Mouse (Mus musculus): ENCODE data around the gene Tspan1. TPM values are rescaled to one million over a fixed set of nuclear protein-coding genes. Genes with fewer than 3 reads are reported as not detected.

Tspan1 gene
- polyA plus RNA-seq, 1 experiment, result 4.3 TPM

DNA sequence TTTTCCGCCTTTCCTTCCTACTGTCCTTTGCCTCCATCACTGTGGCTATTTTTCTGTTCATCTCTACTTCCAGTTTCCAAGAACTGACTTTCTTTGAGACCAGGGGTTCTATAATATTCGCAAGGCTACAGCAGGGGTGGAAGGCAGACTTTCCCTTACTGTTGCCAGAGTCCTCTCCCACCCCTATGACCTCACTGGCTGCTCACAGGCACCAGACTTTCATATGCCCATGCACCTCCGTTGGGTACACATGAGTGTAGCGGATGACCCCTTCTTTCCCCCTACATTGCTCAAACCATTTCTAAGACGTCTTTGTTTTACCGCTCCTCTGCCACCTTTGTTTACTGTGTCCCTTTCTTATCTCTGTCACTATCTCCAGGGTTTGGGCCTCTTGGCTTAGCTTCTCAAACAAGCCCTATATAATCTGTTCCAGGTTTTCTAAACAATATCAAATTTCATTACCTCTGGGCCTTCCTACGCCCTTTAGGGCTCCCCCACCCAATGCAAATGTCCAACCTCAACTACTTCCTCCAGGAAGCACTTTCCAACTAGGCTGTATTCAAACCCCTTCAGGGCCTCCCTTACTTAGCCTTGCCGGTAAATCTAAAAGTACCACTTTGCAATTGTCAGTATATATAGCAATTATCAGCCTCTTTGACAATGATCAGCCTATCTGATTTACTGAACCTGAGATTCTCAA, 1.5 kb downstream of the Tspan1 start:
- TF ChIP-seq CTCF (IDR thresholded peaks at IDR 0.05; ENCODE audit: control insufficient read depth, insufficient read depth, insufficient replicate concordance, low read depth, low read length) (no peak), POLR2A (IDR thresholded peaks at IDR 0.05; ENCODE audit: control insufficient read depth, low read depth, low read length) (no peak)
- no peak overlapping the region for H3K27ac ChIP-seq (ENCODE audit: control insufficient read depth, insufficient read depth, low read depth, low read length)
- H3K27me3 ChIP-seq (ENCODE audit: control insufficient read depth, insufficient read depth, low read length), result no peaks in the 10 kb centered on the region

DNA sequence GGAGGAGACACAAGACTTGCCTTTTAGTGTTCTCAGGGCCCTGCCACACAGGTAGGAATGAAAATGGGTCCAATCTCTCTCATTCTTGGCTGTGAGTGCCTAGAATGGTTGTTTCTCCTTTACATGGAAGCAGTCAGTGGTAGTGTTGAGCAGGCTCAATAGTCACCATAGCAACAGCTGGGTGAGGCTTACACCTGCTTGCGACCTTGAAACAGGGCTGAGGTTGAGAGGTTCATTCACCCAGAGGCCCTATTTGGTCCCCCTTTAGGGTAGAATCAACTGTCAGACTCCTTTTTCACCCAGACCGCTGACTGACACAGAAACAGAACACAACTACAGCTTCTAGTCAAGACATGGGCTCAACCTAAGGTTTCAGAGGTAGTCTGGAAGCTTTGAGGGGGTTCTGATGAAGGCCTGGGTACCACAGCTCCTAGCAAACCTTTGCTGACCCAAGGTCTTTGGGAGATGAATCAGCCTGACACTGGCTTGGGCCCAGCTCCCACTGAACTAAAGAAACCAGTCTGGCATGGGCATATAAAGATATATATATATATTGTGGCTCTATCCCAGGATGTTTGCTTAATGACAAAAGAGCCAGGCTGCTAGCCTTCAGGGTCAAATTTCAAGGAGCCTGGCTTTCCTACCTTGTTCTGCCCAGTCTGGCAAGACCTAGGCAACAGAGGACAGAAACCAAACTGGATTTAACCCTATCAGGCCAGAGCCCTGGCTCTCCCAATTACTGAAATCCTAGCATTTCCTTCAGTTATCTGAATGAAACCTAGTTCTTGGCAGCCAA, 2.4 kb downstream of the Tspan1 start:
- Histone ChIP-seq H3K4me3 (ENCODE audit: control insufficient read depth, low read depth, low read length) (no peak overlapping the region), H3K27me3 (ENCODE audit: control insufficient read depth, insufficient read depth, low read length) (no peaks in the 10 kb centered on the region), H3K27ac (ENCODE audit: control insufficient read depth, insufficient read depth, low read depth, low read length) (no peak overlapping the region), H3K36me3 (ENCODE audit: control insufficient read depth, insufficient read depth, low read length) (no peaks in the 10 kb centered on the region), H3K4me1 (ENCODE audit: control insufficient read depth, insufficient read depth, low read length) (no peaks in the 10 kb centered on the region)
- TF ChIP-seq POLR2A (IDR thresholded peaks at IDR 0.05; ENCODE audit: control insufficient read depth, low read depth, low read length) (no peak), CTCF (IDR thresholded peaks at IDR 0.05; ENCODE audit: control insufficient read depth, insufficient read depth, insufficient replicate concordance, low read depth, low read length) (no peak)

More for the DNA sequence above, 1.5 kb downstream of the Tspan1 start:
- Histone ChIP-seq H3K36me3 (ENCODE audit: control insufficient read depth, insufficient read depth, low read length) (no peaks in the 10 kb centered on the region), H3K4me1 (ENCODE audit: control insufficient read depth, insufficient read depth, low read length) (no peaks in the 10 kb centered on the region), H3K4me3 (ENCODE audit: control insufficient read depth, low read depth, low read length) (no peak overlapping the region)

DNA sequence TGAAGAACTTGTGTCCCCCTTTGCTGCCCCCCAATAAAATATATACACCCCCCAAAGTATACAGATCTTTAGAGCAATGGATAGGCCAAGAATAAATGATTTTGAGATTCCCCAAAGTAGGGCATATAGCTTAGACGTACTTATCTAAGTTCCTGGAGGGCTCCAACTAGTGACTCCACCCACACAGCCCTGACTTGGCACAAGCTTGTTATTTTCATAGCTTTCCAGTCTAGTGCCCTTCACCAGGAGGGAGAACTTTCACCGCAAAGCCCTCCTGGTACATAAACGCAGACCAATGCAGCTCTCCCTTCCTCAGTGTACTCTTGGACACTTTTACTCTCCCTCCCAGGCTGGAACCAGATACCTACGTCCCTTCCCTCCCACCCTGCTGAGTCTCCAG, 5.3 kb downstream of the Tspan1 start:
- TF ChIP-seq CTCF (IDR thresholded peaks at IDR 0.05; ENCODE audit: control insufficient read depth, insufficient read depth, insufficient replicate concordance, low read depth, low read length), result no peak
- Histone ChIP-seq H3K27ac (ENCODE audit: control insufficient read depth, insufficient read depth, low read depth, low read length) (no peak overlapping the region), H3K4me3 (ENCODE audit: control insufficient read depth, low read depth, low read length) (no peak overlapping the region), H3K4me1 (ENCODE audit: control insufficient read depth, insufficient read depth, low read length) (no peaks in the 10 kb centered on the region), H3K27me3 (ENCODE audit: control insufficient read depth, insufficient read depth, low read length) (no peaks in the 10 kb centered on the region), H3K36me3 (ENCODE audit: control insufficient read depth, insufficient read depth, low read length) (peaks cover 1% of the 10 kb centered on the region)

DNA sequence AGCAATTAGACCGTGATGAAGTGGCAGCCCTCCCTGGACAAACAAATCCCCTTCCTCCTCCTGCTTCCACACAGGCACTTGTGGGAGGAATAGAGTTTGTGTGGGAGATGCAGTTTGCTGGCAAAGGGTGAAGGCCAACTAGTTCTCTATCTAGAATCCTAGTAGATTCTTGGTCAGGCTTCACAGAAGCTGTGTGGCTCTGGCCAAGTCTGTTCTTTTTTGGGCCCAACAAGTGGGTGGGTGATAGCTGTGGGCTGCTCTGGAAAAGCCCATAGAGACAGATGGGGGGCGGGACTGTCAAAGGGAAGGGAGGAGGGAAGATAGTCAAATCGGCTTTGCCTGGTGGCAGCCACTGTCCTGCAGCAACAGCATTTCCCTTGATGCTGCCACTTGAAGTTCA, 6.6 kb downstream of the Tspan1 start:
- no peaks in the 10 kb centered on the region for H3K27me3 ChIP-seq (ENCODE audit: control insufficient read depth, insufficient read depth, low read length)
- TF ChIP-seq CTCF (IDR thresholded peaks at IDR 0.05; ENCODE audit: control insufficient read depth, insufficient read depth, insufficient replicate concordance, low read depth, low read length), result no peak
- peaks cover 1% of the 10 kb centered on the region for H3K36me3 ChIP-seq (ENCODE audit: control insufficient read depth, insufficient read depth, low read length)
- H3K4me3 ChIP-seq (ENCODE audit: control insufficient read depth, low read depth, low read length), result no peak overlapping the region
- H3K27ac ChIP-seq (ENCODE audit: control insufficient read depth, insufficient read depth, low read depth, low read length), result peak overlapping the region; percentile 67
- H3K4me1 ChIP-seq (ENCODE audit: control insufficient read depth, insufficient read depth, low read length), result no peaks in the 10 kb centered on the region

DNA sequence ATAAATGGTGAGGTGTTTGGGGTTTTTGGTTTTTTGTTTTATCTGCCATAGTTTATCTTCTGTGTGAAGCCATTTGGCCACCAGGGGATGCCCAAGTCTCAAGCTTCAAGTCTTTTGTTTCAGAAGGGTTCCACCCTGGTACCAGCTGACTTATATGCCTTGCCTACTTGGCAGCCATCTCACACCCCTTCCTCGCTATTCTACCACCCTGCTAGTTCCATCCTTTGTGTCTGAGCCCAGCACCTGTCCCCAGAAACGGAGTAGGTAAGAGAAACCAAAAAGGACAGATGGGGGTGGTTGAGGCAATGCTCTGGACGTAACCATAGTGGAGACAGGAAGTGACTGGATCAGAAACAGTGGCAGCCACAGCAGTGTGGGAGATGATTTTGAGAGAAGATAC, 7.5 kb downstream of the Tspan1 start:
- no peak for TF ChIP-seq POLR2A (IDR thresholded peaks at IDR 0.05; ENCODE audit: control insufficient read depth, low read depth, low read length)
- 0 out of 2 replicates have a peak, but pooled peaks have one; percentile 1 for TF ChIP-seq CTCF (IDR thresholded peaks at IDR 0.05; ENCODE audit: control insufficient read depth, insufficient read depth, insufficient replicate concordance, low read depth, low read length)
- peak overlapping the region; percentile 26; the same call in 1 of the 2 replicates for H3K27ac ChIP-seq (ENCODE audit: control insufficient read depth, insufficient read depth, low read depth, low read length)
- H3K4me1 ChIP-seq (ENCODE audit: control insufficient read depth, insufficient read depth, low read length), result no peaks in the 10 kb centered on the region
- no peak overlapping the region for H3K4me3 ChIP-seq (ENCODE audit: control insufficient read depth, low read depth, low read length)
- H3K27me3 ChIP-seq (ENCODE audit: control insufficient read depth, insufficient read depth, low read length), result no peaks in the 10 kb centered on the region
- H3K36me3 ChIP-seq (ENCODE audit: control insufficient read depth, insufficient read depth, low read length), result peaks cover 1% of the 10 kb centered on the region

DNA sequence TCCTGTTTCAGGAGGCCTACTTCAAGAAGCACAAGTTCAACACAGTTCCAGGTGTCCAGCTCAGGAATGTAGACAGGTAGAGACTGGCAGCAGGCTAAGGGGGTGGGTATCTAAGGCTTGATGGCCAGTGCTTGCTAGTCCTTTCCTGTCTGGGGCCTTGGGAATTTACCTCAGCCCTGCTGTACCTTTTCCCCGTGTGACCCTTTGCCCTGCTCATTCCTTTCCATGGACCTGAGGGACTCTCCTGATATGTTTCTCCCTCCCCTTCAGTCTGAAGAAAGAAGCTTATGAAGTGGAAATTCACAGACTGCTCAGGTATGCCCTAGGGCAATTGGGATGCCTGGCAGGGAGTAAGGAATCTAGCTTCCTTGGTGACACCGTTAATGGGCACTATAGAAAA, 9.5 kb downstream of the Tspan1 start:
- Histone ChIP-seq H3K27ac (ENCODE audit: control insufficient read depth, insufficient read depth, low read depth, low read length) (no peak overlapping the region), H3K4me1 (ENCODE audit: control insufficient read depth, insufficient read depth, low read length) (peaks cover 2% of the 10 kb centered on the region; the same call in 1 of the 2 replicates), H3K27me3 (ENCODE audit: control insufficient read depth, insufficient read depth, low read length) (no peaks in the 10 kb centered on the region), H3K36me3 (ENCODE audit: control insufficient read depth, insufficient read depth, low read length) (peaks cover 1% of the 10 kb centered on the region), H3K4me3 (ENCODE audit: control insufficient read depth, low read depth, low read length) (no peak overlapping the region)
- TF ChIP-seq CTCF (IDR thresholded peaks at IDR 0.05; ENCODE audit: control insufficient read depth, insufficient read depth, insufficient replicate concordance, low read depth, low read length) (no peak), POLR2A (IDR thresholded peaks at IDR 0.05; ENCODE audit: control insufficient read depth, low read depth, low read length) (no peak)

DNA sequence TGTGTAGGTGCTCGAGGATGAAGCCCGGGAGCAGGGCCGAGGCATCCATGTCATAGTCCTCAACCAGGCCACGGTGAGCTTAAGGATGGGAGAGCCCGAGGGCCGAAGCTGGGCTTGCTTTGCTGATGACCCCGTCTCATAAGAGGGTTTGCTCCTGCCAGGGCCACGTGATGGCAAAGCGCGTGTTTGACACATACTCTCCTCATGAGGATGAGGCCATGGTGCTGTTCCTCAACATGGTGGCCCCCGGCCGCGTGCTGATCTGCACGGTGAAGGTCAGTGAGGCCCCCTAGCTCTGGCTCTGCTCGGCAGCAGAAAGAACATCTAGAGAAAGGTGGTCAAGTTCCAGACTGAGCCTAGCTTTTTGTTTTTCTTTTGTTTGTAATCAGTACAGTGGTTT, 14.7 kb downstream of the Tspan1 start:
- Histone ChIP-seq H3K27ac (ENCODE audit: control insufficient read depth, insufficient read depth, low read depth, low read length) (no peak overlapping the region), H3K4me3 (ENCODE audit: control insufficient read depth, low read depth, low read length) (peak overlapping the region; percentile 83), H3K27me3 (ENCODE audit: control insufficient read depth, insufficient read depth, low read length) (no peaks in the 10 kb centered on the region), H3K36me3 (ENCODE audit: control insufficient read depth, insufficient read depth, low read length) (no peaks in the 10 kb centered on the region; the same call in none of the 2 replicates), H3K4me1 (ENCODE audit: control insufficient read depth, insufficient read depth, low read length) (peaks cover 20% of the 10 kb centered on the region)
- TF ChIP-seq POLR2A (IDR thresholded peaks at IDR 0.05; ENCODE audit: control insufficient read depth, low read depth, low read length), result no peak
- no peak for TF ChIP-seq CTCF (IDR thresholded peaks at IDR 0.05; ENCODE audit: control insufficient read depth, insufficient read depth, insufficient replicate concordance, low read depth, low read length)

Data from testis, adult 2 months (tissue).